Mouse (Mus musculus): ENCODE measurements around the gene Taf6l.

Gene Taf6l

DNA sequence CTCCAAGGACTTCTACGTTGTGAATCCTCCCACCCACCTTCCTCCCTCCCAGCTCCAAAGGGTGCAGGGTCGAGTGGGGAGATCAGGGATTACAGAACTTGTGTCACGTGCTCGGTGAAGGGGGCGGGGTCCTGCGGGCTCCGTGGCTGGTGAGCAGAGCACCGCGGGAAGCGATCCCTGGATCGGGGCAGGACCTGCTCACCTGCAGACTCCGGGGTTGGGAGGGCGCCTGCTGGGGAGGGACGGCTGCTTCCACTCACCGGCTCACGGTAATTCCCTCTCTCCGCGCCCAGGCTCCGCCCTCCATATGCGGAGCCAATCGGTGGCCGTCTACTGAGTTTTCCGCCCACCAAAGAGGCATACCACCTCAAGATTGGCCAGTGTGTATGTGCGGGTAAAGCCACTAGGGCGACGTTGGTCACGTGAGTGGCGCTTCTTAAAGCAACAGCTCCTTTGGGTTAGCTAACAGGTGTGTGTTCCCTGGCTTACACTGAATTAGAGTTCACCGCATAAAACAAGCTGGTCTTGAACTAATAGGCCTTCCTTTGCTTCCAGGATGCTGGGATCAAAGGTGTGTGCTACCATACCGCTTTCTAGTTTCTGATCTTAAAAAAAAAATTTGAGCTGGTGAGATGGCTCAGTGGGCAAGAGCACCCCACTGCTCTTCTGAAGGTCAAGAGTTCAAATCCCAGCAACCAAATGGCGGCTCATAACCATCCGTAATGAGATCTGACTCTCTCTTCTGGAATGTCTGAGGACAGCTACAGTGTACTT lies at the start of gene Taf6l:
Taf6l (minus strand) TSS at position 410 of the 774 bp plus-strand sequence.
- peak; percentile 80 to 84 for DNase-seq

DNA sequence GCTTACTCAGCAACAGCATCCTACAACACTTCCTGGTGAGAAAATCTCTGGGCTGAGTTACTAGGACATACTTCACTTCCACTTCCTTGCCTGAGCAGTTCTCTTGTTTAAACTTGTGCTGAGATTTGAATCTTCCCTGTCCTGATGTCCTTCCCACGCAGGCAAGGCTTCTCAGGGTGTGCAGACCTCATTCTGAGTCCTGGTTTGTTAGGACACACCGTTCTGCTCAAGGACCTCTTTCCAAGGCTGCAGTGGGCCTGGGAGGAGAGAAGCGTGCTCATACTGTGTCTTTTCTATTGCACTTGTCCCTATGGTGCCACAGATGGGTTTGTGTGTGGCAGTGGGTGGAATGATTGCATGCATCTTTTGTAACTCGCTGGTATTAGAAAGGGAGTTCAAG lies 46.8 kb upstream of the Taf6l start:
- no peak for DNase-seq

GRCm38 (mm10) chr19:8831262-8831661 lies 45.0 kb upstream of the Taf6l start:
- no peak for DNase-seq

DNA sequence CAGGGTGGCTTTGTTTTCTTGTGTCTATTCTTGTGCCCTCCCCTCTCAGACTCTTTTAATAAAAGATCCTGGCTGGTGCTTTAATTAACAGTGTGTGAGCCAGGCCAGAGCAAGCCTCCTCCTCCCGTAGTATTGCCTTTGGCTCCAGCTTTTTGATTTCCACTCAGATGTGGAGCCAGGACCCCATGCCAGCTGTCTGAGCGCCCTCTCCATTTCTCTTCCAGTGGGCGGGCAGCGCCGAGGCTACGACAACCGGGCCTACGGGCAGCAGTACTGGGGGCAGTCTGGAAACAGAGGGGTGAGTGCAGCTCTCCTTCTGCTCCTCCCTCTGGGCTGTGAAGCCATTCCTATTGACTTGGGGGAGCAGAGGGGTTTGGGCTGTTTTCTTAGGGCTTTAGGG lies 44.4 kb upstream of the Taf6l start:
- no peak for DNase-seq

- DNase-seq, result no peak
Measured at GRCm38 (mm10) chr19:8829660-8830059, 43.4 kb upstream of the Taf6l start, which contains the start of gene AC129217.1. AC129217.1 (plus strand) TSS chr19:8829773.

- no peak for DNase-seq
Measured at GRCm38 (mm10) chr19:8822696-8823095, 36.5 kb upstream of the Taf6l start.

DNA sequence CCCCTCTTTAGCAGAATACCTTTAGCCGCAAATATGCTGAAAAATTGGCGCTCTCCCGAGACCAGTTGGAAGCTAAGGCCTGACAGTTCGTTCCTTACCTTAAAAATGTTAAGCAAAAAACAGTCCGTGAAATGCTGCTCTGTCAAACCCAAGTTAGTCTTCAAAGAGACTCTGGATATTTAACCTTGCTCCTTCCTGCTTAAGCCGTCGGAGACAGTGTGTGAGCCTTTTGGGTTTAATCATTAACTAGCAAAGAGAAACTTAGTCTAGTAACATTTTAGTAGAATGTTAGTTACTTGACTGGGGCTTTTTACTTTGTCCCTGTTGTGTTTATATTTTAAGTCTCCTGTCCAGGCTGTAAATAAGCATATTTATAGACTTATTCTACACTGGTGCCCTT lies 34.9 kb upstream of the Taf6l start:
- no peak for DNase-seq

DNA sequence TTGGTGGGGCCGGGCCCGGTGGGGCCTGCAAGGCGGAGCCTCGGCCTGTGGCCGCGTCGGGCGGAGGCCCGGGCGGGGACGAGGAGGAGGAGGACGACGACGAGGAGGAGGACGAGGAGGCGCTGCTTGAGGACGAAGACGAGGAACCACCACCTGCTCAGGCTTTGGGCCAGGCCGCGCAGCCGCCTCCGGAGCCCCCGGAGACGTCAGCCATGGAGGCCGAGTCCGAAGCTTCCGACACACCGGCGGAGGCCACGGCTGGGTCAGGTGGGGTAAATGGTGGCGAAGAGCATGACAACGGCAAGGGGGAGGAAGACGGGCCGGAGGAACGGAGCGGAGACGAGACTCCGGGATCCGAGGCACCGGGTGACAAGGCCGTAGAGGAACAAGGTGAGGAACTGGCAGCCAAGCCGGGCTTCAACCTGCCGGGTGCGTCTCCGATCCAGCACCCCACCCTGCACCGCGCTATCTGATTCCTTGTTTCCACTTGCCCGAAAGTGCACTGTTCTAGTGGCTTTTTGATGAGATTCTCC lies 34.3 kb upstream of the Taf6l start:
- DNase-seq, result no peak

DNA sequence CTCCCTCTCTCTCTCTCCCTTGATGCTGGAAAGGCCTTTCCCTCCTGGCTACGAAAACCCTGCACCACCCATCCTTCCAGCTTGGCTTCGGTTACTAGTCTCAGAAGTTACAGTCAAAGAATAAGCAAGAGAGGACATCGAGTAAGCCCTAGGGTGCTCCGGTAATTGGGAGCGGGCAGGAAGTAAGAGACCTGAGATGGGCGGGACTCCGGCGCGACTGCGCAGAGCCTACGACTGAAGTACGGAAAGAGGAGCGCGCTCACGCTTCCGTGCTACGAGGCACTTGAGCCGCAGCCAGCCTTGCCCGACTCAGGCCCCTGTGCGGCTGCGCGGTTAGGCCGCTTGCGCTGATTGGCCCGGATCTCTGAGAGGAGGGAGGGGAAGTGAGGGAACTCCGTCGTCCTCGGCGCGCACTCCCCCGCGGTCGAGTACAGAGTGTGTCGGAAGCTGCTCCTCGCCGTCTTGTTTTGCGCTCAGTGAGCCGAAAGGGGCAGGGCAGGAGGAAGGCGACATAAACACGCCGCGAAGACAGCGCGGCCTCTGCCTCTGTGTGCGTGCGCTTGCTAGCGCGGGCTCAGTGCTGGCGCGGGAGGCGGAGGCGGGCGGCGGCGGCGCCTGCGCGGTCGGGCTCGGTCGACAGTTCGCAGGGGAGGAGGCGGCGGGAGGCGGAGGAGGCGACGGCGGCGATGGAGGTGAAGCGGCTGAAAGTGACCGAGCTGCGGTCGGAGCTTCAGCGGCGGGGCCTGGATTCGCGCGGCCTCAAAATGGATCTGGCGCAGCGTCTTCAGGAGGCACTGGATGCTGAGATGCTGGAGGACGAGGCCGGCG lies 33.6 kb upstream of the Taf6l start, which contains the start of gene Hnrnpul2:
Hnrnpul2 (plus strand) TSS at position 415 of the 828 bp plus-strand sequence.
- DNase-seq, result peak; percentile 92 to 98

DNA sequence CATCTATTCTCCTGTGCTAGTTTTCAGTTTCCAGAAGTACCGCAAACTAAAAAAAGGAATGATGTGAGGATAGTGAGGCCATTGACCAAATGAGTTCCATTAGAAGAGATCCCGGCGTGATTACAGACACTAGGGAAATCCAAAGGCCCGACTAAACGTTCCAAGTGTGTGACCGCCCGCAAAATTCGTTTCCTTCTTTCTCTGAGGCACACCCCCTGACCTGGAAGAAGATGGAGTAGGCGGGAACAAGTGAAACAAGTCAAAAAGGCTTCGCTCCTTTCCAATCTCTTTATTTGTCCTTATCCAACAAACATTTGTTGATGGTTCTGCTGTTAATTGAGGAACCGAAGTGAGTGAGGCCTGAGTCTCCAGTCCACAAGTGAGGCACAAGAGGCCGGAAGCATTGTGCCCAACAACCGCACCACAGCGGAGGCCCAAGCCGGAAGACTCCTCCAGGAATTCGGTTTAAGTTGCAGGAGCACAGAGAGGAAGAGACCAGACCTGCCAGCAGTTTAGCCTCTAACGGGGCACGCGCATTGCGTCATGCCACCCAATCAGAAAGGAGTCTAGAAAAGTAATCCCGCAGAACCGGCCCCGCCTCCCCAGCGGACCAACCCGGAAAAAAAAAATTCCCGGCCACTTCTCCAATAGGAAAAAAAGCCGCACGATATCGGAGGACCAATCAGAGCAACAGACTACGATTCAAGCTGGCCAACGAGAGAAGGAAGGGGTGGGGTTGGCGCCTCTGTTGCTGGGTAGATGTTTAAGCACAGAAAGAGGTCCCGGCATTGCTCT lies 32.8 kb upstream of the Taf6l start, which contains the start of gene Ttc9c:
Ttc9c (minus strand) TSS at position 533 of the 795 bp plus-strand sequence.
- peak; percentile 86 to 90 for DNase-seq

DNA sequence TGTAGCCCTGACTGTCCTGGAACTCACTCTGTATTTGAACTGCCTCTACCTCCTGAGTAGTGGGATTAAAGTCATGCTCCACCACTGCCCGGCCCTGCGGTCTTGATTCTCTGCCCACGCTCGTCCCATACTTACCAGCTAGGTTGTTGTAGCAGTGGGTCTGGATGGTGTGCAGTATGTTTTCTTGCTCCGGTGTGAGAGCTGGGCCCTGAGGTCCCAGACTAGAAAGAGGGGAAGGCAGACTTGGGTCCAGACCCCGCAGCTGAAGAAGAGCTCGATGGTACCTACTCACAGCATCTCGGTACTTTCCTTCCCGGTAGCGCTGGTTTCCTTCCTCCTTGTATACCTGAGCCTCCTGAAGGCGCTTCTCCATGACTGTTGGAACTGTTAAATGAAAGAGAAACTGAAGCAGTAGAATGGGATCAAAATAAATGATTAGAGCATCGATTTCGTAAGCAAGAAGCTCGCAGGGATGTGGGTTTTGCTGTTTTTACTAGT lies 32.1 kb upstream of the Taf6l start:
- no peak for DNase-seq

- DNase-seq, result no peak
Measured at GRCm38 (mm10) chr19:8817001-8817400, 30.8 kb upstream of the Taf6l start.

- no peak for DNase-seq
Measured at GRCm38 (mm10) chr19:8815812-8816211, 29.6 kb upstream of the Taf6l start.

DNA sequence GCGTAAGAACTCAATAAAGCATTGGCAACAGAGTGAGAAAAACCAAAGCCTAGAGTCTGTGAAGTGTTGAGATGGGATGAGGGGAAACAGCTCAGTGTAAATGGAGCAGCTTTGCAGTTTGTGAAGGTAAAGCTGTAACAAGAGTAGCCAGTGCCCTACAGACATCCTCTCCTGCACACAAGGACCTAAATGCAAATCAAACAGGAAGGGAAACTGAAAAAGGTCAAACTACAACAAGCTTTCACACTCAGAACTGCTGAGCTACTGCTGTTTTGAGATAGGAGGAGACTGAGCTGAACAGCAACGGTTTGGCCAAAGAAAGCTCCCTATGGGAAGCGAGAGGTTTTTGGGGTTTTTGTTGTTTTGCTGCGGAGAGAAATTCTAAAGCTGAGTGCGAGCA lies 20.6 kb upstream of the Taf6l start:
- DNase-seq, result no peak

GRCm38 (mm10) chr19:8803879-8804660 lies 17.9 kb upstream of the Taf6l start:
- no peak for DNase-seq

DNA sequence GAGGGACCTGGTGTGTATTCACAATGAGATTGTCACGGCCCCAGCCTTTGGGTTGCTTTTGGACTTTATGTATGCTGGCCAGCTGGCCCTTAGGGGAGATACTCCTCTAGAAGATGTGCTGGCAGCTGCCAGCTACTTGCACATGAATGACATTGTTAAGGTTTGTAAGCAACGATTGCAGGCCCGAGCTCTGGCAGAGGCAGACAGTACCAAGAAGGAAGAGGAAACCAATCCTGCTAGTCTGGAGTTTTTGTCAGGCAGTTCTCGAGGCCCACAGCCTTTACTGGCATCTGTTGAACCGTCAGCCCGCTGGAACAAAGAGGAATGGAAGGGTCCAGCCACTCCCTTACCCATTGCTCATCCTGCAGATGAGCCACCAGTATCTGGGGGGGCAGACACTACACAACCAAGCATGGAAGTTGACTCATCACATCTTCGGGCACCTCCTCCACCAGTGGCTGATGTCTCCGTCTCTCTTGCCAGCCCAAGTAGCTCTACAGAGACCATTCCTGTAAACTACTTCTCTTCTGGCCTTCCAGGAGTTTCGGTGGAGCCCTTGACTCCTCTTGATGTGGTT lies 17.1 kb upstream of the Taf6l start:
- DNase-seq, result no peak

- peak; percentile 80 to 89 for DNase-seq
Measured at GRCm38 (mm10) chr19:8802130-8802821, 16.1 kb upstream of the Taf6l start, which contains the start of gene Zbtb3. Zbtb3 (plus strand) TSS chr19:8802555.

DNA sequence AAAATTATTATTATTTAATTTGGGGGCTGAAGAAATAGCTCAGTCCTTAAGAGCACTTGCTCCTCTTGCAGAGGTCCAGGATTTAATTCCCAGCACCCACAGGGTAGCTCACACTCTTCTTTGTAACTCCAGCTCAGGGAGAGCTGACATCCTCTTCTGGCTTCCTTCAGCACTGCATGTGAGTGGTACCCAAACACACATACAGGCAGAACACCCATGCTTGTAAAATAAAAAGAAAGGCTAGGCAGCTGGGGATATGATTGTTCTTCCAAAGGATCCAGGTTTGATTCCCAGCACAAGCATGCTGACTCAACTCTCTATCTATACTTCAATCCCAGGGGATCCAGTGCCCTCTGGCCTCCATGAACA lies 12.7 kb upstream of the Taf6l start:
- DNase-seq, result no peak

DNA sequence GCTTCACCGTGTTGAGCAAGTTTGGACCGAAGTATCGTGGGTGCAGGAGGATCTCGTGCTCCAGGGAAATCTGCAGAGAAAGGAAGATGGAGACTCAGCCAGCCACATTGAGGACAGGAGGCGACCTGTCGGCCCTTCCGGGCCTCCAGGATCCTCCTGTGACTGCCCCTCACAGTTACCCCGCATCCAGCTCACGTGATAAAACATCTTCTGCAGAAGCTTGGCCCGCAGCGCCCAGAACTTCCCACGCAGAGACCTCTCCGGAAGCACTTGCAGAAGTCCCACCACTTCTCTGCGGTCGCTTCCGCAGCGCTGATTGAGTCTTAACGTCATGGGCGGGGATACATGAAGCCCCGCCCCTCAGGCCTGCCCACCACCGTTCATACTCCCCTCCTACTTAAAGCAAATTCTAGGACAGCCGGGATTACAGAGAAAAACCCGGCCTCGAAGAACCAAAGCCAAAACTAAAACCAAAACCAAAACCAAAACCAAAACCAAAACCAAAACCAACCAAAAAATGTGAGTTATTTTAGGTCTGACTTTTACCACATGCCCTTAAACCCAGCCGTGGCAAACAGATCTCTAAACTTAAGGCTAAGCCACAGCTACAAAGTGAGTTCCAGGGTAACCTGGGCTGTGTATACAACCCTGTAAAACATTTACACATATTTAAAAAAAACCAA lies 12.2 kb upstream of the Taf6l start, which contains the start of gene Polr2g:
Polr2g (minus strand) TSS at position 314 of the 683 bp plus-strand sequence.
- DNase-seq, result peak; percentile 83

DNA sequence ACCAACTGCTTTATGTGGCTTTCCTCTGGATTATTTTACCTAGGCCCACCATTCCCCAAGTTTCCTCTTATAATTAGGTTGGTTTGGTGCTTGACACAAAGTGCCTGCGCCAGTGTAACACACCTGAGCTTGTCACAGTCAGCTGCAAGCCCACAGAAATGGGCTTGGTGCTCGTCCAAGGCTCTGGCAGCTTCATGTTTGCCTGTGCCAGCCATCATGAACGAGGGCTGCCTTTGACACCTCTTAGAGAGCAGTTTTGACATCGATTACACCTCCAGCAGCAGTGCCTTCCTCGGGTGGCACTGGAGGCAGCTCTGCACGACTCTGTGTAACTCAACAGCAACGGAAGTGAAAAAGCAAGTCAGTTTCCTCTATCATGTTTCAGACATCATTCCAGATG lies 4.0 kb upstream of the Taf6l start:
- DNase-seq, result no peak
